Mouse (Mus musculus) kidney, postnatal 36 days (tissue): ENCODE results near the gene Bcl2.
A peak's percentile ranks its signal among the peaks of the same experiment; 100 is the strongest.

Experiments used
- DNase-seq, 2 experiments: peaks; one replicate each; pipeline ENCODE4 v3.0.0; 2021 to 2022; ENCODE audit warnings: mixed read lengths in 2 of 2

The Bcl2 gene

DNA sequence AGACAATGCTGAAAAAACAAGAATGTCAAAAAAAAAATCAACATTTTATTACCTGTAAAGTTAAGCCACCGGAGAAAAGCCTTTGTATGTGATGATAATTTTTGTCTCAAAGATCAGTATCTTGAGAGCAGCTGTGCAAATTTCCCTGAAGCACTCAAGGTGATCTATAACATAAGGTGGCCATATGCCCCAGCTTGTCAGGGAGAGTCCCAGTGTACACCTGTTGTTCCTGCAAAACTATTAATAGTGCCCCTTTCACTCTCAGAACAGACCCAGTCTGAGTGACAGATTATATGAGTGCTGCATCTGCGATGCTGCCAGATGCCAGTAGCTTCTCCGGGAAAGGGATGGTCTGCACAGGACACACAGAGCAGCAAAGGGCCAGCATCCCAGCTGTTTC lies 95.3 kb downstream of the Bcl2 start:
- no peak for DNase-seq

DNA sequence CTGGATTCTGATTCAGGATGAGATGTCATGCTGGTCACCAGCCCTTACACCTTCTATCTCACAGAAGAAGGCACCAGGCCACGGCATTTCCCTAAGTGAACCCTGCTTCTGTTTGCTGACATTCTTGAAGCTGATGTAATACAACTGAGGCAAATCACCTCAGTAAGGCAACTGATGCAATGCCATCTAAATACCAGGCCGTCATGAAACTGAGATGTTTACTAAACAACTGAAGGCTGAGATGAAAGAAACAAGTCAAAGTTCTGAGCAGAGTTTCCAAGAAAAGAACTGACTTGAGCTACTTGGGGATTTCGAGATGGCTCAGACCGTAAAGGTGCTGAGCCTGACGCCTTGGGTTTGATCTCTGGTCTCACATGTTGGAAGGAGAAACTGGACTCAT lies 97.1 kb downstream of the Bcl2 start:
- no peak for DNase-seq

- DNase-seq, result no peak
Observed at GRCm38 (mm10) chr1:106613371-106613770, 100.7 kb downstream of the Bcl2 start.

DNA sequence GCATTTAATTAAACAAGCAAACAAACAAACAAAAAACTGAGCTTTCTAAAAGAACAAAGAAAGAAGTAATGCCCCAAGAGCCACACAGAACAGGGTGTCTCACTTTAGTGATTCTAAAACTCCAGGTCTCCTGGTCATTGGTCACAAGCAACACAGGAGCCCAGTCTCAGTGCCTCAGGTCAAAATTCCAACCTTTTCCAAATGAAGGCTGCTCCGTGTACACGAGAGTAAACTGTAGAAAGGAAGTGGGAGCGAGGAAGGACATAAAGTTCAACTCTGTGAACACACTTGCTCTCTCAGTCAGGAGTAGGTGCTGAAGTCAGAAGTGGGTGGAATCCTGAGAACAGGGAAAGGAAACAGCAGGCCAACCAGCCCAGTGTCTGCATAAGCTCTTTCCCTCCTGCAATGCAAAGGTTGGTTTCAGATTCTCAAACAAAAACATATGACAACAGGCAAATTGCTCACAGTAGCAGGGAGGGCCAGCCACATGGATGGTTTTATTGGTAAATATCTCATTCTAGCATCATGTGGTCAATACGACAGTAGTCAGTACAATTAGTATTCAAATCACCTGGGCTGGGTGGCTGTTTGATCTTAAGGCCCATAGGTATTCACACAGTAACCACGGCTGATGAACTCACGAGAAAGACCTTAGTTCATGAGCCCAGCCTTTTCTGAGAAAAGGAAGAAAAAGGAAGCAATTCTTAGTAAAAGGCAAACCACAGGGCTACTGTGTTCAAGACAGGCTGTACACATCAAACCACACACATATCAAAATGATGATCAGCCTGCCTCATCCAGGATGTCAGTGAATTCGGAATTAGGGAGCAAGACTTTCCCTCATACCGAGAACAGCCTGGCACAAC lies 101.7 kb downstream of the Bcl2 start:
- DNase-seq, result peak in 1 of 2 experiments; percentile 47

DNA sequence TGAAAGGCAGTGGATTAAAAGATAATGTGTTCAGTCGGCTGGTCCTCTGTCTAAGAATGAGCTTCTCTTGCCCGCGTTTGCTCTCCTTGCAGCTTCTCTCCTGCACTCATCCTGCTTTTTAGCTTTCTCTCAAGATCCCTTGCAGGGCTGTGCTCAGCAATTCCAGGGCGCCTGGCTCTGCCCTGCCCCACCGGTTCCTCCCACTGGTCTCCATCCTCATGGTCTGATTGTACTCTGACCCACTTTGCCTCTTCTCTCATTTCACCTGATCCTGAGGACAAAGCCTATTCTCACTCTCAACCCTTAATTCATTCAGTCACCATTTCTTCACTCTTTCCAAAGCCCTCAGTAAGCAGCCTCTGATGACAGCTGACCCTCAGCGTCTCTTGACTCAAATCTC lies 102.8 kb downstream of the Bcl2 start:
- no peak for DNase-seq

DNA sequence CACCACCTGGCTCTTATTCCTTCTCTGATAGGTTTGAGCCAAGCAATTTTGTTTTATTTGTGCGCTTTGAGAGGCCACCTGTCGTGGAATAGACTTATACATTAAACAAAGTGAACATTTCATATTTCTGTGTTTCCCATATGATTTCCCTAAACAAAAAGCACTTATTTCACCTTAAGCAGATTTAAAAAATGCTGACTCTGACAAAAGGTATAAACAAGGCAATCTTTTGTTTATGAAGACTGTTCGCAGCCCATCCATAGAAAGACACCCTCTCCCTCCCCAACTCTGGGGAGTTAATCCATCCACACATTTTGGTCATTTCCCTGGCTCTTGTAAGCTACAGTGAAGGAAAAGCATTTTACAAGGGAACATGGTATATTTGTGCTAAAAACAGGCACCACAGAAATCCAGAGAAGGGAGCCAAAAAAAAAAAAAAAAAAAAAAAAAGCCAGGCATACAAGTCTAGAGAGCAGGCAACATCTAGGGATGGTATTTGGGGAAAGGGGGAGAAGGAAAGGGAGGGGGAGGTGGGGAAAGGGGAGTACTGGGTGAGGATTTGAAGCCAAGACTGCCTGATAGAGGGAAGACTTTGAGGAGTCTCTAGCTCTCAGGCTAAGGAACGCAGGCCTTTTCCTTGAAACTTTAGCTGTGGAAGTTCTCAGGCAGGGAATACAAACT lies 105.8 kb downstream of the Bcl2 start:
- no peak for DNase-seq

DNA sequence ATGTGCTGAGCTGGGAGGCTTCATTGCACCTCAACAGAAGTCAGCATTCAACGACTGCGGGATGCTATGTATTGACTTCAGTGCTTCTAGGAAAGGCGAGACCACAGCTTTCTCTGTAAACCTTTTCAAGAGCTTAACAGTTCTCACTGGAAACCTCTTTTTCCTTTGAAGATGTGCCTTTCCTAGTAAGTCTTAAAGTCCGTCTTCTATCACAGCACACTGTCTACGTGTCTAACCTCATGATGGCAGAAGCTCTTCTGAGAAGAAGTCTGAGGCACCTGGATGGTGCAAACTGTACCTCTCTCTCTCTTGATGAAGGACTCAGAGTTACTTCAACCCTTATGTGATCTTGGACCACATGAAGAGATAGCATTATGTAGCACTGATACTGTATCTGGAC lies 107.1 kb downstream of the Bcl2 start:
- no peak for DNase-seq

DNA sequence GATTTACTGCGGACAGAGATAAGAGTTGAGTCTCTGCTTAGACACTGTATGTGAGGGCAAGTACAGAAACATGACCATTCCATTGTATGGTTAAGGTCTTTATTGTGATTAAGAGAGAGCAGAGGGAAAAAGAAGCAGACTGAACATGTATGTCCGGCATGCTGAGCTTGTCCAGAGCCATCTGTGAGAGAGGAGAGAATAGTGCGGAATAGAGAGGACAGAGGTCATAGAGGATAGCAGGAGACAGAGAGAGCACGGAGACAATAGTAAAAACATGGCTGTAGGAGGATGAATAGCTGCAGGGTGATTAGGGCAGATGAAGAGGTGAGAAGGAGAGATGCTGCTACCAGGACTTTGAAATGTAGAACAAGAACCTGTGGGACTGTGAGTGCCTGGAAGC lies 110.7 kb downstream of the Bcl2 start:
- no peak for DNase-seq

DNA sequence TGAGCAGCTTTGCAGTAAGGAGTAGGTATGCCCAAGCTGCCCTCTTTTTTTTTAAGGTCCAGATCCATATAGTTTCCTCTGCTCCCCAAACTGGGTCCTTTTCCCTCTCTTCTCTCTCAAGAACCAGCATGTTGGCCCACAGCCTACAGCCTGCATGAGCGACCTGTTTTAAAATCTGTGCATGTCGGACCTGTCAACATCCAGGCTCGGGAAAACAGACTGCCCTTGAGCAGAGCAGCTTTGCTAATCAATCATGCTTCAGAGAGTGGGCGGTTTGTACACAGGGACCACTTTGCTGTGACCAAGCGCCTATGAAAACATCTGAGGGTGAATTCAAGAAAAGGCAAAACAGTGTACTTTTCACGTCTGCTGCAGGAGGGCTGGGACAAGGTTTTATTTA lies 111.1 kb downstream of the Bcl2 start:
- peak in 1 of 2 experiments; percentile 13 for DNase-seq

GRCm38 (mm10) chr1:106602536-106602935 lies 111.5 kb downstream of the Bcl2 start:
- DNase-seq, result peak in 1 of 2 experiments; percentile 15

- no peak for DNase-seq
Observed at GRCm38 (mm10) chr1:106601247-106601646, 112.8 kb downstream of the Bcl2 start.

- DNase-seq, result no peak
Observed at GRCm38 (mm10) chr1:106600841-106601240, 113.2 kb downstream of the Bcl2 start.

GRCm38 (mm10) chr1:106598292-106598583 lies 115.8 kb downstream of the Bcl2 start:
- no peak for DNase-seq

GRCm38 (mm10) chr1:106597575-106598291 lies 116.3 kb downstream of the Bcl2 start:
- no peak for DNase-seq

- DNase-seq, result no peak
Observed at GRCm38 (mm10) chr1:106596380-106596779, 117.7 kb downstream of the Bcl2 start.

DNA sequence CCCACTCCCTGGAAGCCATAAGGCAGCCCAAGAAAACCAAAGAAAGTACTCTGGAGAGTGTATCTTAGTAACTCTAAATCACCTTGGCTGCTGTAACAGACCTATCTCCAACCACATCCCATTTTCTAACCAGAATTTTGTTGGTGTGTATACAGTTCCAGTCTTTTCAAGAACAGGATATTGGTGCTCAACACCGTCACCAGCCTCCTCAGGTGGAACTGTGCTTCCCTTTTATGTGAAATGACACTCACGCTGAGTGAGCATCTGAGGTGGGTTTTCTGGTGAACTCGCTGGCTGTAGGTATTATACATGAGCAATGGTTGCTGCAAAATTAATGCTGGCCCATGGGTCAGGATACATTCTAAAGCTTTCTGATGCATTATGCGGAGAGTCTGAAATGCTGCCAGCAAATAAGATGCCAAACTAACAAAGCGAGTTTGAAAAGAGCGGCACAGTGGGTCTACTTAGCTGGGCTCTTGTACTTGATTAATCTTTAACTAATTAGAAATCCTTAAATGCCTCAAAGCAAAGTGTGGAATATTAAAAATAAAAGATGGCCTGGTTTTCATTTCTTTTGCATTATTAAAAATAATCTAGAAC lies 118.7 kb downstream of the Bcl2 start:
- no peak for DNase-seq

GRCm38 (mm10) chr1:106591180-106591774 lies 122.8 kb downstream of the Bcl2 start:
- DNase-seq, result no peak

- DNase-seq, result no peak
Observed at GRCm38 (mm10) chr1:106589141-106589540, 124.9 kb downstream of the Bcl2 start.

- DNase-seq, result no peak
Observed at GRCm38 (mm10) chr1:106587866-106588470, 126.1 kb downstream of the Bcl2 start.

GRCm38 (mm10) chr1:106586761-106587160 lies 127.3 kb downstream of the Bcl2 start:
- no peak for DNase-seq

DNA sequence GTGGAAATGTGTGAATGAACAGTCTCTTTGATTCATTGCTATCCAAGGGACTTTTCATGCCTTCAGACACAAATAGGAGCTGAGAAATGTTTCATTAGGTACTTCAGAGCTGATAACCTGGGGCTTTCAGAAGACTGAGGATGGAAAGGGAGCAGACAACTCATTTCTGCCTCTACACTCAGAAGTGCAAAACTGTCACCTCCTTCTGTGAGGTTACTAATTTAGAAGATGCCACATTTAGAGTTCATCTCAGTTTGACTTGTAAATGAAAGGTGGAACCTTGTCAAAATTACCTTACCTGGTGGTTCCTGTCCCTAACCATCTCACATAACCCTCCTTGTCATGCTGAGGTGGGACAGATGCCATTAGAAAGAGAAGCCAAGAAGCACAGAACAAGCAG lies 128.7 kb downstream of the Bcl2 start:
- DNase-seq, result no peak

GRCm38 (mm10) chr1:106584824-106585223 lies 129.2 kb downstream of the Bcl2 start:
- no peak for DNase-seq

- DNase-seq, result peak; percentile 22 to 73
Observed at GRCm38 (mm10) chr1:106584273-106584672, 129.8 kb downstream of the Bcl2 start.
